Mouse (Mus musculus) heart, adult 2 months (tissue): ENCODE measurements around the gene Rgl1. TPM values are rescaled to one million over a fixed set of nuclear protein-coding genes. Genes with fewer than 3 reads are reported as not detected.
A peak's percentile ranks its signal among the peaks of the same experiment; 100 is the strongest.

ENCODE experiments used
- DNase-seq, 2 experiments: peaks; one replicate each; pipeline ENCODE4 v3.0.0; 2021
- H3K27ac ChIP-seq: fragments of 200-600 bp; 2 replicates; pipeline ENCODE4 v1.8.1; 2022
- H3K27me3 ChIP-seq: fragments of 200-500 bp; 2 replicates; pipeline ENCODE4 v1.6.1; 2012; ENCODE audit warnings: mild to moderate bottlenecking, low read length, inconsistent platforms, mixed read lengths; ENCODE audit not compliant: control insufficient read depth, insufficient read depth
- H3K36me3 ChIP-seq: fragments of 200-500 bp; 2 replicates; pipeline ENCODE4 v1.6.1; 2012; ENCODE audit warnings: low read length, inconsistent platforms; ENCODE audit not compliant: control insufficient read depth, insufficient read depth
- H3K4me1 ChIP-seq: fragments of 200-500 bp; 2 replicates; pipeline ENCODE4 v1.6.1; 2011; ENCODE audit warnings: low read length; ENCODE audit not compliant: control insufficient read depth, insufficient read depth
- H3K4me3 ChIP-seq: fragments of 200-600 bp; 2 replicates; pipeline ENCODE4 v1.8.1; 2022
- H3K79me2 ChIP-seq: fragments of 200-500 bp; replicated peaks from 2 replicates; pipeline ENCODE4 v1.6.1; 2012; ENCODE audit warnings: mild to moderate bottlenecking, inconsistent platforms, low read length, moderate library complexity, mixed read lengths; ENCODE audit not compliant: control insufficient read depth, insufficient read depth
- H3K9ac ChIP-seq: fragments of 200-500 bp; 2 replicates; pipeline ENCODE4 v1.6.1; 2012; ENCODE audit warnings: low read depth, mild to moderate bottlenecking, control low read depth, inconsistent platforms, low read length, mixed read lengths
- CTCF ChIP-seq: fragments of 200-600 bp; IDR thresholded peaks from 2 replicates; pipeline ENCODE4 v1.8.1; 2022; ENCODE audit warnings: antibody characterized with exemption, mild to moderate bottlenecking, moderate library complexity
- EP300 ChIP-seq: fragments of 200-500 bp; IDR thresholded peaks from 2 replicates; pipeline ENCODE4 v1.6.1; 2011; ENCODE audit warnings: low read depth, low read length, control low read depth; ENCODE audit not compliant: insufficient read depth
- POLR2A ChIP-seq: fragments of 200-500 bp; IDR thresholded peaks from 2 replicates; pipeline ENCODE4 v1.6.1; 2011; ENCODE audit warnings: mild to moderate bottlenecking, low read depth, low read length, control low read depth; ENCODE audit not compliant: insufficient read depth
- WGBS: fragments of 180-500 bp; shearing (Covaris S2); methylation state at CpG from one replicate; pipeline ENCODE4 v1.1.7; 2018; 5-methylcytosine and 5-hydroxymethylcytosine counted together
- intact Hi-C: fragments of 180-260 bp; cut with DNase I; formaldehyde crosslinking; loops from one replicate; pipeline ENCODE4 v1.15.1; 2025
- polyA plus RNA-seq: library from polyadenylated mRNA; depleted of rRNA; stranded (reverse); fragments of >200 nt; gene quantifications from 2 replicates; pipeline ENCODE4 v1.2.3, GENCODE M21; 2012
- total RNA-seq, 2 experiments: library from RNA; stranded (reverse); gene quantifications; 2 replicates each; pipeline ENCODE4 v1.2.3; 2021

Gene Rgl1
- total and polyA plus RNA-seq, 3 experiments: 14.9 to 33.2 (median 28.4) TPM

DNA sequence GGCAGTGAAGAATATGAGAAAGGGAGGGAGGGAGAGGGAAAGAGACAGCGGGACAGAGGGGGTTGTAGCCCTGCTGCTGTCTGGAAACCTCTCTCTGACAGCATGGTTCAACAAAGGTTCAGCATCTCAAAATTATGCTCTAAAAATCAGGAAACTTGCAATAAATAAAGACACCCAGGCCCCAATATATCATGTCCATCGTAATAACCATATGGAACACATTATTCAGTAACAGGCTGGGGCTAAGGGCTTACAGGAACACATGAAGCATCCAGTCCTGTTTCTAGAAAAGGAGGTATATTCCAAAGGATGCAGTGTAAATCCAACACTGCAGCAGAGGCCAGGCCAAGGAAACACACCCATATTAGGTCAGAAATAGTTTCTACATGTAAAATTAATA lies 215.6 kb downstream of the Rgl1 start:
- H3K27me3 ChIP-seq: no peaks in the 10 kb centered on the region
- intact Hi-C loops: no loop called here
- TF ChIP-seq CTCF (no peak), POLR2A (no peak), EP300 (no peak)
- WGBS: 75% methylated on average over 2 of the region's 2 CpGs
- no peak overlapping the region for H3K9ac ChIP-seq
- H3K4me1 ChIP-seq: no peaks in the 10 kb centered on the region; the same call in 1 of the 2 replicates
- no peak overlapping the region for H3K4me3 ChIP-seq
- DNase-seq: no peak
- H3K79me2 ChIP-seq: peaks cover 3% of the 10 kb centered on the region; the same call in 1 of the 2 replicates
- H3K27ac ChIP-seq: no peak overlapping the region; the same call in 1 of the 2 replicates
- peaks cover 19% of the 10 kb centered on the region for H3K36me3 ChIP-seq

DNA sequence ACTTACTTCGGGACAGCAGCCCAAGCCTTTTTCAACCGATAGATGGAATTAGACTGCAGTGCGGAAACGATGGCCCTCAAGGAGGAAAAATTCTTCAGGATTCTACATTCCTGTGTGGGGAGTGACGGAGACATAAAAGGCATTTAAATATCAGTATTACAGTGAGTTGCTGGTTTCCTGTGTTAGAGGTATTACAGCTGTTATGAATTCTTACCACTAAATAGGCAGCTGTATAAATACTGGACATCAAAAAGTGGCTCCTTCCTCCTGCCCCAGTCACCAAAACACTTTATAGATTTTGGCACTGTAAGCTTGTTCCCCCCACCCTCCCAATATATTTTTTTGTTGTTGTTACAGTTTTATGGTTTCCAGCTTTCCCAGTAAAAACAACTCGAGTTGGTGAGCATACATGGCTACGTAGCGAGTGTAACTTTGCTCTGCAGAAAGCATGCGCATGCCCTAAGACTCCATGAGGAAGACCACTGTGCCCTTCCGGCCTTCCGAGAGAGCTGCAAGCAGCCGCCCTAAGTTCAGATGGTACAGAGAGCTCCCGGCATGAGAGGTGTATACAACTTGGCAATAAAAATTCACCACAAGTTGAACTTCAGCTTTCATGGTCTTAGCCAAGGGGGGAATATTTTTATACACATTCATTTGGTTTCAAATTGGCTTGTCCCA lies 217.0 kb downstream of the Rgl1 start:
- no peaks in the 10 kb centered on the region; the same call in 1 of the 2 replicates for H3K4me1 ChIP-seq
- intact Hi-C loops: no loop called here
- no peak for DNase-seq
- WGBS: 83% methylated on average over 13 of the region's 13 CpGs
- H3K79me2 ChIP-seq: peaks cover 2% of the 10 kb centered on the region; the same call in 1 of the 2 replicates
- H3K27ac ChIP-seq: no peak overlapping the region
- peaks cover 13% of the 10 kb centered on the region for H3K36me3 ChIP-seq
- no peak overlapping the region for H3K9ac ChIP-seq
- no peaks in the 10 kb centered on the region for H3K27me3 ChIP-seq
- H3K4me3 ChIP-seq: no peak overlapping the region
- TF ChIP-seq POLR2A (no peak), CTCF (no peak), EP300 (no peak)

DNA sequence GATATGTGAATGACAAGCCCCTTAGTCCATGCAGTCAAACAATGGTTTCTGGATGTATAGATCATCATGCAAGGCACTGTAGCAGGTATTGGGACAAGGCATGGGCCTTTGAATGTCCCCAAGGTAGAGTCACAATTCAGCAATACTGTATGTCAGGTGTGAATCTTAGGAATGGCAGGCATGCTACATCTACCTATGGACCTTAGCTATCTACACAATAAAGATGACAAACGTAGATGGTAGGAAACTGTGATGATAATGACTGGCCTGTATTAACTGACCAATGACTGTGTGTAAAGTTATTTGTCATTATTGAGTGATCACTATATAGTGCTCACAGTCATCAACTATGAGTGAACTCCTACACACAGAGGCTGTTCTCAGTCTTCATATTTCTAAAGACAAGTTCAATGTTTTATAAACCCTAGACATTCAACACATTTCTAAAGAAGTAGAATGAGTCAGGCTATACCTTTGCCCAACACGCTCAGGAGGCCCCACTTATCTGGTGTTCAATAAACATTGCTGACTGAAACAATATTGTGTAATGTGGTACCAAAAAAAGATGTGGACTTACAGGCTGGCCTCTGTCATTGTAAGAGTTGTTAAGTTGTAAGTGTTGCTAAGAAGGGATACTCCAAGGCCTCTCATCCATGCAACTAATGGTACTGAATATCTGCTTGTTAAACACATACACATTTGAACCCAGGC lies 222.5 kb downstream of the Rgl1 start:
- H3K4me1 ChIP-seq: peaks cover 4% of the 10 kb centered on the region
- H3K36me3 ChIP-seq: peaks cover 26% of the 10 kb centered on the region
- intact Hi-C loops: no loop called here
- no peaks in the 10 kb centered on the region for H3K27me3 ChIP-seq
- H3K9ac ChIP-seq: no peak overlapping the region
- TF ChIP-seq POLR2A (no peak), EP300 (no peak), CTCF (no peak)
- H3K27ac ChIP-seq: no peak overlapping the region
- no peak overlapping the region for H3K4me3 ChIP-seq
- whole genome bisulfite sequencing: 93% methylated on average over 2 of the region's 2 CpGs
- no peaks in the 10 kb centered on the region for H3K79me2 ChIP-seq
- no peak for DNase-seq

DNA sequence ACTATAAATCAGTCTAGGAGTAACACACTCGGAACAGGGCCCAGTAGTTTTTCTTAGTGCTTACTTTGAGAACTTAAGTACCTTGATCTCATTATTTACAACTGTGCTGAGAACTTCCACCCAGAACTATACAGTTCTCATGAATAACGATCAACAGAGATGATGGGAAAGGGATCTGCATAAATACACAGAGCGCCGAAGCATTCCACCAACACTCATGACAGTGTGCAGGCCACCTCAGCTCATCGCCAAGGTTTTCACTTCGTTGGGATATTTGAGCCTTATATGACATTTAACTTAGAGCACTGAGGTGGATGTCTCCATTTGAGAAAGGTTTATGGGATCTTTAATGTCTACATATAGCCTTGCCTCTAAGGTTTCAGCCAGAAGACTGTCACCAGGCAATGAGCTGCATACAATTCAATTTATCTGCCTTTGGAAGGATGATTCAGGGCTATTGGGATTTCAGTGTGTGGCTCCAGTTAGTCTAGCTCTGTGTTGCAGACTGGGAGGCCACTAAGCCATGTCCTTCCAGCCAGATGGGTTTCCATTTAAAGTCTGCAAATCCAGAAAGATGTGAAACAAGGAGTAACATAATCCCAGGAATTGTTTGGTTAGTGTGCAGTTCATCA lies 223.3 kb downstream of the Rgl1 start:
- peaks cover 28% of the 10 kb centered on the region for H3K36me3 ChIP-seq
- TF ChIP-seq CTCF (no peak), EP300 (no peak), POLR2A (no peak)
- 91% methylated on average over 6 of the region's 6 CpGs for WGBS

DNA sequence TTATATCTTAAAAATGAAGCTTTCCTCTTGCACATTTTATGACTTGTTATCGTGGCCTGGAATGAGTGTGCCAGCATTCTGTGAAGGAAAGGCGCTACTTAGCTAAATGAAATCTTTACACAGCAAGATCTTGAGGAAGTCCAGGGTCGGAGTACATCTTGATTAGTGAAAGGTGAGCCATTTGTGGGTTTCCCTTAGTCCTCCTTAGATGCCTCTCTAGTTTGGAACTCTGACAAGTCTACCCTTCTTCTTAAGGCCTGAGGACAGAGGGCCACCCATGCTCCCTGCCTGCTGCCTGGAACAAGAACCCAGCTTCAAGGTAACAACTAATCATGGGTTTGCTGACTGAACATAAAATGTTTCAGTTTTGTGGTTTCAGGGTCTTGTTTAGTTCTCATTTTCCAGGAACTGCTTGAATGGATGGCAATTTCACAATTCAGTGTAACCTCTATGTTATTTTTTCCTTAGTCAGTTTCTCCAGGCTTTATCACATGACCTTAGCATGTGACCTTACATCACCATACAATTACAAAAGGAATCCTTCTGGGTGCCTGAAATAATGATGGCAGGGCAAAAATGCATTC lies 225.8 kb downstream of the Rgl1 start:
- TF ChIP-seq CTCF (no peak), EP300 (no peak), POLR2A (no peak)
- H3K36me3 ChIP-seq: peaks cover 32% of the 10 kb centered on the region
- H3K79me2 ChIP-seq: no peaks in the 10 kb centered on the region
- intact Hi-C loops: no loop called here
- H3K27ac ChIP-seq: peak overlapping the region; percentile 30; the same call in 1 of the 2 replicates
- DNase-seq: no peak
- H3K9ac ChIP-seq: no peak overlapping the region
- H3K4me3 ChIP-seq: no peak overlapping the region
- H3K4me1 ChIP-seq: peaks cover 4% of the 10 kb centered on the region
- H3K27me3 ChIP-seq: no peaks in the 10 kb centered on the region
- 79% methylated on average over 3 of the region's 3 CpGs for WGBS

More for the DNA sequence above, 223.3 kb downstream of the Rgl1 start:
- no peaks in the 10 kb centered on the region for H3K27me3 ChIP-seq
- H3K9ac ChIP-seq: no peak overlapping the region
- H3K4me3 ChIP-seq: no peak overlapping the region
- peaks cover 4% of the 10 kb centered on the region for H3K4me1 ChIP-seq
- intact Hi-C loops: no loop called here
- H3K27ac ChIP-seq: no peak overlapping the region
- H3K79me2 ChIP-seq: no peaks in the 10 kb centered on the region
- DNase-seq: no peak
